Mouse (Mus musculus): ENCODE measurements around the gene Gabbr1. TPM values are rescaled to one million over a fixed set of nuclear protein-coding genes. Genes with fewer than 3 reads are reported as not detected.

The Gabbr1 gene
- polyA plus RNA-seq, 1 experiment: 405 TPM

DNA sequence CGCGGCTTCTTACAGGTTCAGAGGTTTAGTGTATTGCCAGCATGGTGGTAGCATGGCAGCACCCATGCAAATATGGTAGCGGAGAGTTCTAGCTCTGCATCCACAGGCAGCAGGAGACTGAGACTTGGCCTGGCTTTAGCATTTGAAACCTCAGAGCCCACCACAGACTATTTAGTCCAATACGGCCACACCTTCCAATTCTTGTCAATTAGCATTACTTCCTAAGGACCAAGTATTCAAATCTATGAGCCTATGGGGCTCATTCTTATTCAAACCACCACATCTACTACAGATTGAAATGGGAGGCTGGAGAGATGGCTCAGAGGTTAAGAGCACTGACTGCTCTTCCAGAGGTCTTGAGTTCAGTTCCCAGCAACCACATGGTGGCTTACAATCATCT is 18.3 kb upstream of the Gabbr1 start:
- H3K27ac ChIP-seq (ENCODE audit: insufficient read depth, low read length): no peak overlapping the region
- no peak for TF ChIP-seq CTCF (IDR thresholded peaks at IDR 0.05; ENCODE audit: borderline replicate concordance, insufficient read depth, low read depth, low read length)
- no peak for TF ChIP-seq POLR2A (IDR thresholded peaks at IDR 0.05; ENCODE audit: borderline replicate concordance, insufficient read depth, low read length)
- DNase-seq: no peak
- H3K27me3 ChIP-seq (ENCODE audit: control insufficient read depth, insufficient read depth, low read length): no peaks in the 10 kb centered on the region
- no peak overlapping the region for H3K4me3 ChIP-seq (replicated peaks; ENCODE audit: insufficient read depth, low read depth, low read length)
- 99% methylated on average over 4 of the region's 4 CpGs for WGBS
- H3K4me1 ChIP-seq (ENCODE audit: control insufficient read depth, insufficient read depth, low read length): no peaks in the 10 kb centered on the region

DNA sequence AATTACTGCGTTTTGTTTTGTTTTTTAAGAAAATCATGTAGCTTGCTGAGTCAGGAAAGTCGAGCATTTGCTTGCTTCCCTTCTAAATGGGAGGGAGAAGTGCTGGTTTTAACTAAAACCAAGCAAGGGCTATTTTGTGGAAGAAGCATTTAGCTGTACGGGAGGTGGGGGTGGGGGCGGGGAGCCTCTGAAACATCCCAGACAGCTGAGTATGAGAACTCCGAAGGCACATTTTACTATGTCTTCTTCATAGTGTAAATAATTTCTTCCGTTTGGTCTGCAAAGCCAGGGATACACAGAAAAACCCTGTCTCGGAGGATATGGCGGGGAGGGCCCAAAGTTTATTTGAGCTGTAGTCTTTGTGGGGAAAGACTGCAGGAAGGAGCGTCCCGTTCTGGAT is 17.6 kb upstream of the Gabbr1 start:
- TF ChIP-seq CTCF (IDR thresholded peaks at IDR 0.05; ENCODE audit: borderline replicate concordance, insufficient read depth, low read depth, low read length) (no peak), POLR2A (IDR thresholded peaks at IDR 0.05; ENCODE audit: borderline replicate concordance, insufficient read depth, low read length) (no peak)
- 12% methylated on average over 10 of the region's 10 CpGs for WGBS
- Histone ChIP-seq H3K27me3 (ENCODE audit: control insufficient read depth, insufficient read depth, low read length) (no peaks in the 10 kb centered on the region), H3K4me1 (ENCODE audit: control insufficient read depth, insufficient read depth, low read length) (no peaks in the 10 kb centered on the region), H3K27ac (ENCODE audit: insufficient read depth, low read length) (peak overlapping the region; percentile 94), H3K4me3 (replicated peaks; ENCODE audit: insufficient read depth, low read depth, low read length) (peak overlapping the region; percentile 96)
- no peak for DNase-seq

DNA sequence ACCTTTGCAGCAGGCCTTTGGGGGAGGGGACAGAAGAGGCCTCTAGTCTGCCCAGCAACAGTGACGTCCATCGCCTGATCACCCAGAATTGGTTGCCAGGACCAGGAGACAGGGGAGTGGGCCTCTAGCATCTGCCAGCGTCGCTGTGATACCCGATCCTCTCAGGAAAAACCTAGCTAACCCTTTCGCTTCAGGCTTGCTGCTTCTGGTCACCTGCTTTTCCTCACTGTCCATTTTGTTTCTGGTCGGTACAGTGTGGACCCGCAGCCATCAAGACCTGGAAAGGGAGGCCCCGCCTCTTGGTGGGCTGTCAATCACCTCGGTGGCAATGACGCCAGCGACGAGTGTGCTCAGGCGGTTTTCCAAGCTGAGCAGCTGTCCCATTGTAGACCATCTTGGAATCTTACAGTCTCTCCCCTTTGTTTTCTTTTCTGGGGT is 17.1 kb upstream of the Gabbr1 start:
- under 1% methylated on average over 14 of the region's 14 CpGs for WGBS
- H3K27ac ChIP-seq (ENCODE audit: insufficient read depth, low read length): peak overlapping the region; percentile 94
- H3K27me3 ChIP-seq (ENCODE audit: control insufficient read depth, insufficient read depth, low read length): no peaks in the 10 kb centered on the region
- H3K4me1 ChIP-seq (ENCODE audit: control insufficient read depth, insufficient read depth, low read length): no peaks in the 10 kb centered on the region
- TF ChIP-seq POLR2A (IDR thresholded peaks at IDR 0.05; ENCODE audit: borderline replicate concordance, insufficient read depth, low read length) (peak; percentile 52; the same call in 1 of the 2 replicates), CTCF (IDR thresholded peaks at IDR 0.05; ENCODE audit: borderline replicate concordance, insufficient read depth, low read depth, low read length) (no peak)
- H3K4me3 ChIP-seq (replicated peaks; ENCODE audit: insufficient read depth, low read depth, low read length): peak overlapping the region; percentile 96
- peak; percentile 95 to 97 for DNase-seq

DNA sequence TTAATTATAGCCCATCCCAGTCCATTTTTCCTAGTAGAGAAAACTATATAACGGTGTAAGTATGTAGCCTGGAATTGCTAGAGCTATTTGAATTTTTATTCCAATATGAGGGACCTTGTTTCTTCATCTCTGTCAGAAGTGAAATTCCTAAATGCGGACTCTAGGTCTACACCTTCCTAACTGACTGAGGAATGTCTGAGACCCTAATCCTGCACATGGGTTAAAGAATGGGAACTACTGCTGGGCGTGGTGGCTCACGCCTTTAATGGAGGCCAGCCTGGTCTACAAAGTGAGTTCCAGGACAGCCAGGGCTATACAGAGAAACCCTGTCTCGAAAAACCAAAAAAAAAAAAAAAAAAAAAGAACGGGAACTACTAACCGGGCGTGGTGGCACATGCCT is 16.6 kb upstream of the Gabbr1 start:
- H3K27ac ChIP-seq (ENCODE audit: insufficient read depth, low read length): peak overlapping the region; percentile 94; the same call in 1 of the 2 replicates
- H3K27me3 ChIP-seq (ENCODE audit: control insufficient read depth, insufficient read depth, low read length): no peaks in the 10 kb centered on the region
- H3K4me1 ChIP-seq (ENCODE audit: control insufficient read depth, insufficient read depth, low read length): no peaks in the 10 kb centered on the region
- DNase-seq: no peak
- WGBS: 73% methylated on average over 8 of the region's 8 CpGs
- no peak overlapping the region for H3K4me3 ChIP-seq (replicated peaks; ENCODE audit: insufficient read depth, low read depth, low read length)
- TF ChIP-seq CTCF (IDR thresholded peaks at IDR 0.05; ENCODE audit: borderline replicate concordance, insufficient read depth, low read depth, low read length) (no peak), POLR2A (IDR thresholded peaks at IDR 0.05; ENCODE audit: borderline replicate concordance, insufficient read depth, low read length) (no peak)

DNA sequence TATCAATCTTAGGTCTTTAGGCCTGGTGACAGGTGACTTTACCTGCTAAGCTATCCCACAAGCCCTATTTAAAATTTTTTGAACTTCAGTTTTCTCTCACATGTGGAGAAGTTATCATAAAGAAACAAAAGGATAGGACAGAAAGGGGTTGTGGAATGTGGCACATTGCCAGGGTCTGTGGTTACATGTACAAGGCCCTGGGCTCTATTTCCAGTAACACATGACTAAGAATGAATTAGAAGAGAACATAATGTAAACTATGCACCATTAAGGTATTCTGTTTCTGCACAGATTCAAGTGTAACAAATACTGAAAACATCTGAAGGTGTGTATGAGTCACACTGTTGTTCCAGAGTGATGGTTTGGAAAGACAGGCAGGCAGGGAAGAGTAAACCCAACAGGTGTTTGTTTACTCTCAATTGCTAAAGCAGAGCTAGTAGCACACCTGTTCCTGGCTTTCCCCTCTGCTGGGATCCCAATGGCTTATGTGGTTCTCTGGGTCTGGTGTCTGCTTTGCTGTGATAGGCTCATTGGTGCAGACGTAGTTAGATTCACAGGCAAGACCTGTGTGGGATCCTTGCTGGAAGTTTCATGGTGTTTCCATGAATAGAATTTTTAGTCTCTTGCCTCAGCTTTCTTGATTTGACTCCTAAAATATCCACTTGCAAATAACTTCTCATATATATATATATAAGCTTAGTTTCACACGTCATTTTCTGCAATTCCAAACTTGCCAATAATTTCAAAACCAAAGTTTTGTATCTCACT is 6.5 kb upstream of the Gabbr1 start:
- no peak for DNase-seq
- H3K27ac ChIP-seq (ENCODE audit: insufficient read depth, low read length): no peak overlapping the region
- H3K4me1 ChIP-seq (ENCODE audit: control insufficient read depth, insufficient read depth, low read length): no peaks in the 10 kb centered on the region
- 76% methylated on average over 2 of the region's 2 CpGs for WGBS
- H3K4me3 ChIP-seq (replicated peaks; ENCODE audit: insufficient read depth, low read depth, low read length): no peak overlapping the region
- no peaks in the 10 kb centered on the region for H3K27me3 ChIP-seq (ENCODE audit: control insufficient read depth, insufficient read depth, low read length)
- TF ChIP-seq CTCF (IDR thresholded peaks at IDR 0.05; ENCODE audit: borderline replicate concordance, insufficient read depth, low read depth, low read length) (no peak), POLR2A (IDR thresholded peaks at IDR 0.05; ENCODE audit: borderline replicate concordance, insufficient read depth, low read length) (no peak)

DNA sequence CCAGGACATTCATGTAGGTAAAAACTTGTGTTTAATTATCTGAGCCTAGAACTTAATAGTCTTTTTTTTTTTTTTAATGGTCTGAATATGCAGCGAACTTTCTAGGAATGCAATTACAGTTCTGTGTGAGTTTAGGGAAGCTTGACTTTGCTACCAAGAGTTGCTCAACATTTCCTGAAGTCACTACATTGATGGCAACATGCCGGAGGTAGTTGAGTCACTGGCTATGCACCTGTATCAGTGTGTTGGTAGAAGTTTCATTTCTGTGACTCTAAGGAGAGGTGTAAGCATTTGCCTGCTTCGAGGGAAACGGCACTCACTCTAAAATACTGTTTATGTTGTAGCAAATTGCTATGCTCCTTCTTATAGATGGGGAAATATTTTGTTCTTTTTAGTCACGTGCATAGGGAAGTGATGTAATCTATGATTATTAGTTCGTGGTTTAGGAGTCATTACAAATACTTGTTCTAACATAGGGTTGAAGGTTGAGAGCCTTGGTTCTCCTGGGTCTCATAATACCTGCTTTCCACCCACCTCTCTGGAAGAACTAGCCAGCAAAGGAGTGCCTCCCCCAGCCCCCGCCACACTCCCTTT is 1.0 kb upstream of the Gabbr1 start:
- WGBS: 68% methylated on average over 7 of the region's 7 CpGs
- Histone ChIP-seq H3K27ac (ENCODE audit: insufficient read depth, low read length) (peak overlapping the region; percentile 100), H3K27me3 (ENCODE audit: control insufficient read depth, insufficient read depth, low read length) (no peaks in the 10 kb centered on the region), H3K4me3 (replicated peaks; ENCODE audit: insufficient read depth, low read depth, low read length) (peak overlapping the region; percentile 98), H3K4me1 (ENCODE audit: control insufficient read depth, insufficient read depth, low read length) (peaks cover 12% of the 10 kb centered on the region)
- no peak for DNase-seq
- TF ChIP-seq POLR2A (IDR thresholded peaks at IDR 0.05; ENCODE audit: borderline replicate concordance, insufficient read depth, low read length) (no peak), CTCF (IDR thresholded peaks at IDR 0.05; ENCODE audit: borderline replicate concordance, insufficient read depth, low read depth, low read length) (no peak)

DNA sequence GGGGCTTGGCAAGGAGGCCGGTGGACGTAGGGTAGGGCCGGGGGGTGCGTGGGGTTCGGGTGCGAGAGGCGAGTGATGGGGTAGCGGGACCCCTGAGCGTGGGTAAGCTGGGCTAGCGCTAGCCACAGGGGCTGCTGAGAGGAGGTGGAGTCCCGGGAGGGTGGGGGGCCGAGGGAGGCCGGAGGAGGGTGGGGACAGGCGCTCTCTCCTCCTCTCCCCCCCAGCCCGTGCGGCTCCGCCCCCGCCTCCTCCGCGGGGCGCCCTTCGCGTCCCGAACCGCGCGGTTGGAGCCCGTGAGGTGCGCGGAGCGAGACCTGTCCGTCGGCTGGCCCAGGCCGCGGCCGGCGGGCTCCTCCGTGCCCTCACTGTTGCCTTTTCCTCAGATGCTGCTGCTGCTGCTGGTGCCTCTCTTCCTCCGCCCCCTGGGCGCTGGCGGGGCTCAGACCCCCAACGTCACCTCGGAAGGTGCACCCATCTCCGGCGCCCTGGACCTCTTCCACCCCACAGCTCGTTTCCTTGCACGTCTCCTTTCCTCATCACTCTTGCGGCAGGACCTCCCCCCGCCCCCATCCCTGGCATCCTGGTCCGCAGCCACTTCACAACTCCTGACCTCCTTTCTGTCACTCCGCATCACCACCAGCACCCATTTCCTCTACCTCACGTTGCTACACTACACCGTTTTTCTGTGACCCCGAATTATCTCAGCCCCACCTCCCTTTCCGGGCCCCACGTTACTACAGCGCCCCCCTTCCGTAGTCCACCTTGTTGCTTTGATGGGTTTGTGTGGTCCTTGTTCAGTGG is 746 bp downstream of the Gabbr1 start:
- peak overlapping the region; percentile 98 for H3K4me3 ChIP-seq (replicated peaks; ENCODE audit: insufficient read depth, low read depth, low read length)
- DNase-seq: peak; percentile 80 to 82
- H3K27ac ChIP-seq (ENCODE audit: insufficient read depth, low read length): peak overlapping the region; percentile 98
- TF ChIP-seq POLR2A (IDR thresholded peaks at IDR 0.05; ENCODE audit: borderline replicate concordance, insufficient read depth, low read length): 0 out of 2 replicates have a peak, but pooled peaks have one; percentile 34
- TF ChIP-seq CTCF (IDR thresholded peaks at IDR 0.05; ENCODE audit: borderline replicate concordance, insufficient read depth, low read depth, low read length): peak; percentile 19; the same call in 1 of the 2 replicates
- H3K4me1 ChIP-seq (ENCODE audit: control insufficient read depth, insufficient read depth, low read length): peaks cover 12% of the 10 kb centered on the region
- no peaks in the 10 kb centered on the region for H3K27me3 ChIP-seq (ENCODE audit: control insufficient read depth, insufficient read depth, low read length)
- WGBS: 1% methylated on average over 49 of the region's 58 CpGs
